Mouse (Mus musculus) layer of hippocampus, adult 9-10 months (tissue): ENCODE data around the gene Nfe2l2.
"Not testable (repeated sequence)": the region's sequence is repeated elsewhere in the genome, so short reads cannot be mapped to it uniquely, and the experiment has no call there.

ENCODE experiments used
- DNase-seq: peaks from one replicate; pipeline ENCODE4 v3.0.0; 2022; ENCODE audit warnings: low spot score

The Nfe2l2 gene

GRCm38 (mm10) chr2:75643950-75644349 is 60.5 kb downstream of the Nfe2l2 start:
- no peak for DNase-seq

GRCm38 (mm10) chr2:75642795-75643550 is 61.5 kb downstream of the Nfe2l2 start:
- DNase-seq, result no peak

GRCm38 (mm10) chr2:75642312-75642711 is 62.1 kb downstream of the Nfe2l2 start:
- not testable (repeated sequence) for DNase-seq

- DNase-seq, result not testable (repeated sequence)
Measured at GRCm38 (mm10) chr2:75639535-75639934, 64.9 kb downstream of the Nfe2l2 start.

GRCm38 (mm10) chr2:75637822-75638221 is 66.6 kb downstream of the Nfe2l2 start:
- DNase-seq, result not testable (repeated sequence)

GRCm38 (mm10) chr2:75637361-75637760 is 67.1 kb downstream of the Nfe2l2 start:
- no peak for DNase-seq

- not testable (repeated sequence) for DNase-seq
Measured at GRCm38 (mm10) chr2:75637055-75637304, 67.5 kb downstream of the Nfe2l2 start.

GRCm38 (mm10) chr2:75636261-75637054 is 68.0 kb downstream of the Nfe2l2 start:
- no peak for DNase-seq

GRCm38 (mm10) chr2:75634431-75634830 is 70.0 kb downstream of the Nfe2l2 start:
- DNase-seq, result not testable (repeated sequence)

- DNase-seq, result no peak
Measured at GRCm38 (mm10) chr2:75633784-75634183, 70.7 kb downstream of the Nfe2l2 start.

- DNase-seq, result no peak
Measured at GRCm38 (mm10) chr2:75633381-75633780, 71.1 kb downstream of the Nfe2l2 start.

- DNase-seq, result no peak
Measured at GRCm38 (mm10) chr2:75632721-75633181, 71.7 kb downstream of the Nfe2l2 start.

GRCm38 (mm10) chr2:75632043-75632442 is 72.4 kb downstream of the Nfe2l2 start:
- DNase-seq, result no peak

GRCm38 (mm10) chr2:75631421-75631820 is 73.0 kb downstream of the Nfe2l2 start:
- no peak for DNase-seq

GRCm38 (mm10) chr2:75628487-75628886 is 76.0 kb downstream of the Nfe2l2 start:
- DNase-seq, result no peak

GRCm38 (mm10) chr2:75626597-75627440 is 77.6 kb downstream of the Nfe2l2 start:
- DNase-seq, result no peak
